Mouse (Mus musculus) heart, embryonic 12.5 days (tissue): ENCODE data around the gene Dcakd. TPM values are rescaled to one million over a fixed set of nuclear protein-coding genes. Genes with fewer than 3 reads are reported as not detected.

Source experiments
- ATAC-seq: fragments of 200-750 bp; cut with Nextera tagmentation; 2 replicates; pipeline ENCODE4 v1.8.0; 2017; ENCODE audit warnings: moderate TSS enrichment, moderate library complexity; ENCODE audit not compliant: insufficient number of reproducible peaks, low FRiP score
- H3K27ac ChIP-seq: fragments of 300-500 bp; sonication (generic); 2 replicates; pipeline ENCODE4 v1.5.1; 2016; ENCODE audit warnings: mild to moderate bottlenecking, moderate library complexity; ENCODE audit not compliant: poor library complexity, severe bottlenecking
- H3K27me3 ChIP-seq: fragments of 300-500 bp; sonication (generic); replicated peaks from 2 replicates; pipeline ENCODE4 v1.6.1; 2016; ENCODE audit warnings: mild to moderate bottlenecking, moderate library complexity
- H3K36me3 ChIP-seq: fragments of 300-500 bp; sonication (generic); 2 replicates; pipeline ENCODE4 v1.6.1; 2016; ENCODE audit warnings: mild to moderate bottlenecking, moderate library complexity
- H3K4me1 ChIP-seq: fragments of 300-500 bp; sonication (generic); replicated peaks from 2 replicates; pipeline ENCODE4 v1.6.1; 2016; ENCODE audit warnings: mild to moderate bottlenecking
- H3K4me2 ChIP-seq: fragments of 300-500 bp; sonication (generic); 2 replicates; pipeline ENCODE4 v1.6.1; 2016; ENCODE audit warnings: mild to moderate bottlenecking, moderate library complexity
- H3K4me3 ChIP-seq: fragments of 300-500 bp; sonication (generic); 2 replicates; pipeline ENCODE4 v1.5.1; 2016; ENCODE audit warnings: mild to moderate bottlenecking
- H3K9ac ChIP-seq: fragments of 300-500 bp; sonication (generic); 2 replicates; pipeline ENCODE4 v1.6.1; 2016; ENCODE audit warnings: mild to moderate bottlenecking, moderate library complexity
- H3K9me3 ChIP-seq: fragments of 300-500 bp; sonication (generic); replicated peaks from 2 replicates; pipeline ENCODE4 v1.6.1; 2016; ENCODE audit warnings: mild to moderate bottlenecking, moderate library complexity
- WGBS: fragments of 180-500 bp; shearing (Covaris S2); methylation state at CpG from one replicate; pipeline ENCODE4 v1.1.7; 2016; 5-methylcytosine and 5-hydroxymethylcytosine counted together
- microRNA-seq: library from miRNA; unstranded; fragments of <30 nt; microRNA quantifications from one replicate; pipeline ENCODE4, GENCODE M21; 2017
- polyA plus RNA-seq: library from polyadenylated mRNA; unstranded; fragments of >200 nt; fragmentation: Nextera tagmentation; extraction: Ambion mirVana; gene quantifications from 2 replicates; pipeline ENCODE4 v1.2.1, GENCODE M21; 2016

Dcakd gene
- polyA plus RNA-seq, 1 experiment from 2014 or later = 94.1 TPM

DNA sequence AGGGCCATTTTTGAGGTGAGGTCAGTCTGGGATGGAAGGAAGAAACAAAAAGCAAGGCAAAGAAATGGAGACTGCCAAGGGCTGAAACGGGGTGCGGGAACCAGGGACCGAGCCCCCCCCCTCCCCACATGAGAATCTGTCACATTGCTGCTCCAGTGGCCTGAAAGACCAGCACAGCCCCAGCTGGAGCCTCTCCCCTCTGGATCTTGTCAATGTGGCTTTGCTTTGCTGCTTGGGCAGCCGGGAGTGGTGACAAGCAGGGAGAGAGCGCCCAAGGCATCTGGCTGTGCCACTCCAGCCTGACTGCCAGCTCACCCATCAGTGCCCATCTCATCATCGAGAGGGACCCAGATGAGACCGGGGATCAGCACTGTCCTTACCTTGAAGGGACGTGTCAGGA lies 70.4 kb downstream of the Dcakd start:
- no peak overlapping the region for H3K4me3 ChIP-seq
- no peak overlapping the region for H3K27ac ChIP-seq
- WGBS = 77% methylated on average over 8 of the region's 8 CpGs
- H3K4me2 ChIP-seq = no peak overlapping the region
- no peaks in the 10 kb centered on the region for H3K9me3 ChIP-seq
- H3K9ac ChIP-seq = no peak overlapping the region
- ATAC-seq = no peak
- peaks cover 33% of the 10 kb centered on the region for H3K27me3 ChIP-seq
- no peaks in the 10 kb centered on the region for H3K36me3 ChIP-seq
- peaks cover 13% of the 10 kb centered on the region for H3K4me1 ChIP-seq

DNA sequence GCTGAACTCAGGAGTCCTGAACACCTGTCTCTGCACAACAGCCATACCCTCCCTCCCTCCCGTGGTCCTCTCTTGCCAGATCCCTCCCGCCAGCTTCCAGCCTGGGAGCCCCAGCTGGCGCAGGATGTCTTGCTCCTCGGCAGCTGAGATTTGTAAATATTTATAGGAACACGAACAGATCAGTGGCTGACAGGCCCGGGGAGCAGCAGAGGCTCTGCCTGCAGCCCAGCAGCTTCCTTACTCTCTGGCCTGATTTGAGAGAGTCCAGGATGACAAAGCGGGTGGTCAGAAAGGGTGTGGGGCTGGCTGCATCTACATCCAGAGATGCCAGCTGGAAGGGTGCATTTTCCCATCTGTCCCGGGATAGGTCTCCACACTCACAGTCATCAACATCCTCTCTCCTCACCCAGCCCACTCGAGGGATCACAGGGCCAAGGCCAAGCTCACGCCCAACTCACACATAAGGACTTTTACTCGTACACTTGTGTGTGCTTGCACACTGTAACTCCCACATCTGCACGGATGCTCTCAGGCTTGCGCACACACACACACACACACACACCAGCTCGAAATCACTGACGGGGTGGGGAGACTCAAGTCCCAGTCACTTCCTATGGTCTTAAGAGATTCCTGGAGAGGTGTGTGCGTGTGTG lies 71.0 kb downstream of the Dcakd start:
- H3K4me1 ChIP-seq = peaks cover 13% of the 10 kb centered on the region
- 48% methylated on average over 16 of the region's 16 CpGs for WGBS
- no peak overlapping the region for H3K4me2 ChIP-seq
- no peaks in the 10 kb centered on the region for H3K36me3 ChIP-seq
- no peak overlapping the region for H3K4me3 ChIP-seq
- H3K27me3 ChIP-seq = peaks cover 39% of the 10 kb centered on the region
- ATAC-seq = no peak
- no peaks in the 10 kb centered on the region for H3K9me3 ChIP-seq
- H3K9ac ChIP-seq = no peak overlapping the region
- no peak overlapping the region for H3K27ac ChIP-seq

DNA sequence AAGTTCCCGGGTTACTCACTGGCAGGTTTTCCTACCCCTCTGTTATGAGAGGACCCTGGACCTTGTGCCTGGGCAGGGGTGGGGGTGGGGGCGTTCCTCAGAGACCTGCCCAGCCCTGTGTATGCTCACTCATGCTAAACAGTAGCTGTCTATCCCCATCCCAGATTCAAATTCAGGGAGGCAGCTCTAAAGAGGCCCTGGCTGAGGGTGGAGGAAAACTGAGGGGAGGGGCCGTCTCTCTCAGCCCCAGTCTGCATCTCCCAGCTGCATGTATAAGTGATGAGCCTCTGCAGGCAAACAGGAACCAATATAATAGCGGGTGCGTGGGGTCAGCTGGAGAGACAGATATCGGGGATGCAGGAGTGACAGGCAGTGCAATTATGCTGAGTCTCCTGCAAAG lies 75.2 kb downstream of the Dcakd start:
- H3K4me2 ChIP-seq = no peak overlapping the region
- no peaks in the 10 kb centered on the region for H3K9me3 ChIP-seq
- H3K4me1 ChIP-seq = peaks cover 20% of the 10 kb centered on the region
- WGBS = 41% methylated on average over 6 of the region's 6 CpGs
- H3K9ac ChIP-seq = no peak overlapping the region
- ATAC-seq = no peak
- H3K27me3 ChIP-seq = peaks cover 73% of the 10 kb centered on the region
- H3K36me3 ChIP-seq = no peaks in the 10 kb centered on the region
- H3K27ac ChIP-seq = no peak overlapping the region
- H3K4me3 ChIP-seq = no peak overlapping the region

DNA sequence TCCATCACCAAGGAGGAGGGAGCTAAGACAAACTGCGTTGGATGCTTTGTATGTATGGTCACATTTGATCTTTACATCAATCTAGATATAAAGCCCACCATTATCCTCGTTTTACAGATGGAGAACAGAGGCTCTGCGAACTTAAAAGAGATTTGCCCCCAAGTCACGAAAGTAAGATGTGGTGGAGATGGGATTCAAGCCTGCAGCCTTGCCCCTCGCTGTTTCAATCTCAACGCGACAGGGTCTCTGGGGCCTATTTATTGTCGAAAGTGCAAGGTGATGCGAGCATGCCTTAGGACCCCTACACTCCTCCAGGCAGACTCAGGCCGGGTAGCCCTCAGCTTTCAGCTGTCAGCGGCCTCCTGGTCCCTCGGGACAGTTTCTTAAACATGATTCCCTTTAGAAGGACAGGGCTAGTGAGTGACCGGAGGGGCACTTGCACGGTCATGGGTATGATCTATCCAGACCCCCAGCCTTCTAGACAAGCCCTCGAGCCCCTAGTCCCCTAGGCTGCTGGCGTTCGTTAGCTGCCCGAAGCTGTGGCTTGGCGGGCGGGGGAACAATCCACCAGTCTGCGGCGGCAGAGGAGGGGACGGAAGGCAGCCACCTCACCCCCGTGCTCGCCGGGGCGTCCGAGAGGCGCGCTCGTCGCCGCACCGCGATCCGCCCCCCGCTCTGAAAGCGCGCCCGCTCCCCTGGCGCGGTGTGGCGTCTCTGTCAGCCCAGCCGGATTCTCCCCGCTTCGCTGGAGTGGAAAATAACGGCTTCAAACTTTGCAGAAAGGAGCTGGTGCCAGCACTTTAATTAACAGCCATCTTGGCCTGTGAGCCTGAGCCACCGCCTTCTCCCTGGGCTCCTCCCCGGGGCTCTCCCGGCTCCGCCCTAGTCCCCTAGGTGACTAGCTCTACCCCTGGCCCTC lies 79.8 kb downstream of the Dcakd start:
- peaks cover 99% of the 10 kb centered on the region for H3K27me3 ChIP-seq
- H3K9ac ChIP-seq = peak overlapping the region; percentile 74
- 2% methylated on average over 51 of the region's 51 CpGs for WGBS
- H3K4me2 ChIP-seq = peak overlapping the region; percentile 89
- H3K9me3 ChIP-seq = no peaks in the 10 kb centered on the region
- H3K4me1 ChIP-seq = peaks cover 36% of the 10 kb centered on the region
- no peak for ATAC-seq
- H3K4me3 ChIP-seq = peak overlapping the region; percentile 63
- no peak overlapping the region for H3K27ac ChIP-seq
- no peaks in the 10 kb centered on the region for H3K36me3 ChIP-seq

DNA sequence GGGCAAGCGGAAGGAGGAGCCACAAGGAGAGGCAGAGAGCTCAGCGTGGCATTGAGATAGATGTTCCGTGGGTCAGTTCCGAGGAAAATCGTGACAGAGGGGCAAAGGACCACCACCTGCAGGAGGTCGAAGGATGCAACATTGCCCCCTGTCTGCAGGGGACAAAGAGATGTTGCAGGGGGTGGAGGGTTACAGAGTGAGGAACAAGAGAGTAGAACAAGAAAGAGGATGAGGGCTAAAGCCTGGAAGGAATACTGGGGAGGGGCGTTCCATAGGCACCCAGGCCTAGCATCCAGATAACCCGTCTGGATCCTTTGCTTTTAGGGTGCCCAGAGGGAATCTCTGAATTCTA lies 81.2 kb downstream of the Dcakd start:
- H3K27ac ChIP-seq = no peak overlapping the region
- peak overlapping the region; percentile 43 for H3K4me3 ChIP-seq
- H3K4me2 ChIP-seq = peak overlapping the region; percentile 73
- H3K4me1 ChIP-seq = peaks cover 36% of the 10 kb centered on the region
- peaks cover 97% of the 10 kb centered on the region for H3K27me3 ChIP-seq
- no peaks in the 10 kb centered on the region for H3K9me3 ChIP-seq
- 7% methylated on average over 8 of the region's 8 CpGs for WGBS
- 0 out of 2 replicates have a peak, but pooled peaks have one; percentile 4 for ATAC-seq
- H3K36me3 ChIP-seq = no peaks in the 10 kb centered on the region
- H3K9ac ChIP-seq = no peak overlapping the region

DNA sequence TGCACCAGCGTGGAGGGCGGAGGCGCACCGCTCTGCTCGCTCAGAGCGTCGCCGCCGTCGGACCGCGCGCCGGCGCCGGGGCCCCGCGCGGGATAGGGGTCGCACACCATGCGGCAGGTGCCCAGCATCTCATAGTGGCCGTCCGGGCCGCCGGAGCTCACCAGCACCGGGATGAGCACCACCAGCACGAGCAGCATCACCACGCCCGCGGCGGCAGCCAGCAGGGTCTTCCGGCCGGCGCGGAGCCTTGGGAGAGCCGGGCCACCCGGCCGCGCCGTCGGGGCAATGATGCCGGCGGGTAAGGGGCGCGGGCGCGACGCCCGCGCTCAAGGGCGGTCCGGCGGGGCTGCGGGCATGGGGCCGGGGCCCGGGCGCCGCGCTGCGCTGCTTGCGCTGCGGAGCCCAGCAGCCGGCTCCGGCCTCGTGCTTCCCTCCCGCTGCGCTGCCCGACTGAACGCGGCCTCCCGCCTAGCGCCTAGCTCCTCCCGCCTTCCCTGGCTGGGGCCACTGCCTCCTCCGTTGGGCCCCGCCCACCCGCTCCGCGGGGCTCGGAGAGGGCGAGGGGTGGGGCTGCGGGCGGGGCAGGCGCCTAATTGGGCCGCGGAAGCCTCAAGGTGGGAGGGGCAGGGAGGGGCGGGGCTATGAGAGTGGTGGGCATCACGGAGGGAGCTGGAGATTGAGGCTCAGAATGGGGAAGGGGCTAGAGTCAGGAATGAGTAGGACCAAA lies 81.7 kb downstream of the Dcakd start, which contains the start of gene C1ql1:
C1ql1 (minus strand) TSS at position 424 of the 727 bp plus-strand sequence.
- no peaks in the 10 kb centered on the region for H3K36me3 ChIP-seq
- H3K4me1 ChIP-seq = peaks cover 36% of the 10 kb centered on the region
- 1% methylated on average over 87 of the region's 87 CpGs for WGBS
- peak; percentile 92 for ATAC-seq
- H3K9me3 ChIP-seq = no peaks in the 10 kb centered on the region
- peaks cover 91% of the 10 kb centered on the region for H3K27me3 ChIP-seq
- H3K4me3 ChIP-seq = peak within 1 kb of the TSS; percentile 43
- peak within 1 kb of the TSS; percentile 52 for H3K9ac ChIP-seq
- no peak within 1 kb of the TSS for H3K27ac ChIP-seq
- H3K4me2 ChIP-seq = peak within 1 kb of the TSS; percentile 73

DNA sequence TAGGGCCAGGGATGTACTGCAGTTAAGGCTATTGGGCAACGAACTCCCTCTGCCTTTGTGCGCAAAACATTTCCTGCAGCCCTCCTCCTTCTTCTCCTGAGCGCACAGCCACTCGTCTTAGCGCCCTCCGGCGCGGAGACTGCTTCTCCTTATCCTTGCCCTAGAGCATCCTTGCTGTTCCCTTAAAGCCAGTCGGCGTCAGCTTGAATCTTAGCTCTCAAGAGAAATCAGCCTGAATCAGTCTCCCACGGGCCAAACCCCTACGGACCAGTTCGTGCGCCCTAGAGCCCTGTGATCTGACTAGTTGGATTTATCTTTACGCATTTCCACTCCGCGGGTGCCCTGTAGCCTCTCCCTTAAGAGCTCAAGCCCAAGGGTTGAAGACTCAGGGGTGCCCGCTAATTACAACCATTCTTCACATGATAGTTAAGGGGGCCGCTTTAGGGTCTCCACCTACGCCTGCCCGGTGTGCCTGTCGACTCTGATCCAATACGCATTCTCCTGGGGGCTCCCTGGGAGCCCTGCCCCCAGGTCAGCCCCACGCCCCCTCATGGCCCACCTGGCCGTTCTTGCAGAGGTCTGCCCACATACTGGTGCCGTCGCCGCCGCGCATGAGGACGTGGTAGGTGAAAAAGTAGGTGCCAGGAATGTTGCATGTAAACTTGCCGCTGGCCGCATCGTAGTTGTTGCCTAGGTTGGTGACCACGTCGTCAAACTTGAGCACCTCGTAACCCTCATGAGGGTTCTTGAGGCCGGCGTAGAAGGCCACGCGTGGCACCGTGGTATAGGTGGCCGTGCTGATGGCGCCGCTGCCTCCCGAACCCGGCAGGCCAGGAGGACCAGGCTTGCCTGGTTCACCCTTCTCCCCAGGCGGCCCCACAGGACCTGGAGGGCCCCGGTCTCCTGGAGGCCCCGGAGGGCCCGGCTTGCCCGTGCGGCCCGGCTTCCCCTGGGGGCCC lies 82.5 kb downstream of the Dcakd start:
- Histone ChIP-seq H3K4me2 (peak overlapping the region; percentile 73), H3K9ac (peak overlapping the region; percentile 52)
- no peak for ATAC-seq

More for the DNA sequence above, 82.5 kb downstream of the Dcakd start:
- Histone ChIP-seq H3K4me3 (peak overlapping the region; percentile 43), H3K27me3 (peaks cover 83% of the 10 kb centered on the region), H3K36me3 (no peaks in the 10 kb centered on the region), H3K4me1 (peaks cover 39% of the 10 kb centered on the region), H3K27ac (no peak overlapping the region), H3K9me3 (no peaks in the 10 kb centered on the region)
- WGBS = 3% methylated on average over 54 of the region's 54 CpGs

Small RNAs within 50 kb of the gene (microRNA-seq; reads per million reads assigned to microRNA genes)
- not detected for gene Mir6931

Other genes with a start within 250 kb of the Dcakd start
- gene Gjc1, start 208.6 kb downstream of the Dcakd start, polyA plus RNA-seq = 69.9 and 72.1 TPM in 2 replicates
- not detected in 2 replicates for gene Higd1b, start 192.5 kb downstream of the Dcakd start, polyA plus RNA-seq
- gene Eftud2, start 147.3 kb downstream of the Dcakd start, polyA plus RNA-seq = 145 and 146 TPM in 2 replicates
- gene Ccdc103, start 147.1 kb downstream of the Dcakd start, polyA plus RNA-seq = 0.42 and 0.71 TPM in 2 replicates
- not detected in 2 replicates for gene Fam187a, start 143.2 kb downstream of the Dcakd start, polyA plus RNA-seq
- gene Gfap, start 127.4 kb downstream of the Dcakd start, polyA plus RNA-seq = 0.12 and 0.17 TPM in 2 replicates
- gene Kif18b, start 103.2 kb downstream of the Dcakd start, polyA plus RNA-seq = 6.4 and 8.6 TPM in 2 replicates
- 0.87 and 1.4 TPM in 2 replicates for gene C1ql1, start 81.6 kb downstream of the Dcakd start, polyA plus RNA-seq
- gene Nmt1, start 143 bp downstream of the Dcakd start, polyA plus RNA-seq = 46.9 and 50.4 TPM in 2 replicates
- gene Plcd3, start 73.3 kb upstream of the Dcakd start, polyA plus RNA-seq = 5.8 and 6.6 TPM in 2 replicates
- 13.5 and 13.8 TPM in 2 replicates for gene Acbd4, start 73.3 kb upstream of the Dcakd start, polyA plus RNA-seq
- 2.8 and 3.0 TPM in 2 replicates for gene Hexim1, start 87.9 kb upstream of the Dcakd start, polyA plus RNA-seq
- gene Hexim2, start 104.1 kb upstream of the Dcakd start, polyA plus RNA-seq = 7.8 and 8.4 TPM in 2 replicates
- 1.1 and 1.7 TPM in 2 replicates for gene Fmnl1, start 142.8 kb upstream of the Dcakd start, polyA plus RNA-seq
- gene 1700023F06Rik, start 180.2 kb upstream of the Dcakd start, polyA plus RNA-seq = 0.17 TPM in 1 of 2 replicates, not detected in the other
- not detected in 2 replicates for gene Spata32, start 190.1 kb upstream of the Dcakd start, polyA plus RNA-seq
- gene Map3k14, start 239.1 kb upstream of the Dcakd start, polyA plus RNA-seq = 2.0 and 2.6 TPM in 2 replicates